Mouse (Mus musculus): ENCODE measurements around the gene Dusp12.

Gene Dusp12

DNA sequence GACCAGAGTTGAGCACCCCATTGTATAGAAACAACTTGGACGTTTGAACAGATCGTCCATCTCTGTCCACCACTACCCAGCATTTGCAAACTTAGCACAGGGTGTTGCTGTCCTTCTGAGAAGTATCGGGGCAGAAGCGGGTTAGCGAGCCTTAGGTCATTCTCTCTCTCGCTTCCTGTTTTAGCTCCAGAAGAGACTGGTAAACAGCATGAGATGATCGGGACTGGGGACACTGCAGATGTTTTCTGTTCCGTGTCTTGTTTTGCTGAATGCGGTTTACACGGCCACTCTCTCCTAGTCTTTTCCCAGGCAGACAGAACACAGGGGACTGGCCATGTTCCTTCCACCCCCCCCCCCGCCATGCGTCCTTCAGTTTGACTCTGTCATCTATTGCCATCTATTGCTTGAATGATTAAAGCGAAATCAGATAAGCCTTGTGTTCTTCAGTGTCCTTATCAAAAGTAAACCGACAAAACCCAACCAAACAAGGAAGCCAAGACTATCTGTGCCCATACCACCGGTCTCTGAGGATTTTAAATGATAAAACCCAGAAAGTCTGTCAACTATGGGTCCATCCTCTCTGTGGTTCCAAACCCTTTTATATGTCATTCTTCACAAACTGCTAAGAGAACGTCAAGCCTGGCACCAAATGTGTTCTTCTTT is 13.2 kb upstream of the Dusp12 start:
- no peak for DNase-seq (ENCODE audit: low read depth, low spot score)

DNA sequence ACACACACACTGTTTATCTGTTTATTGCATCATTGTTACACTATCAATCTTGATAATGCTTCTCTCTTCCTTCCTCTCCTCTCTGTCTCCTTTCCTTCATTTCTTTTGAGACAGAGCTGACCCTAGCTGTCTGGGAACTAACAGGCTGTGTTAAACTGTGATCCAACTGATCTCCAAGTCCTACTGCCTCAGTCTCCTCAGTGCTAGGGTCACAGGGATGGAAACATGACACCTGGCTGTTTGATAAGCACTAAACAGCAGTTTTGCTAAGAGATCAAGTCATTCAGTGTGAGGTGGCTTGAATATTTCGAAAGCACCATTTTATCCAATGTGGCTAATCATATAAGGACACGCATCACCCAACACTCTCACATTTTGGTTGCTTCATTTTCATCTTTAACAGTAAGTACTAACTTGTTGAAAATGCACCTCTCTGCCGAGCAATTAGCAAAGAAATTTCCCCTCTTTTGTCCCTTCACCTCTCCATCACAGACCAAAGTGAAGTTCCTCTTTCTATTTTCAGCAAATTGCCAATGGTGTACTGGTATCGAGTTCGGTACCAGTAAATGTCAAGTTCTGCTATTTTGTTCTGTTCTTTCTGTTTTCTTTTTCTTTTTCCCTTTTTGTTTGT is 11.4 kb upstream of the Dusp12 start:
- no peak for DNase-seq (ENCODE audit: low read depth, low spot score)

DNA sequence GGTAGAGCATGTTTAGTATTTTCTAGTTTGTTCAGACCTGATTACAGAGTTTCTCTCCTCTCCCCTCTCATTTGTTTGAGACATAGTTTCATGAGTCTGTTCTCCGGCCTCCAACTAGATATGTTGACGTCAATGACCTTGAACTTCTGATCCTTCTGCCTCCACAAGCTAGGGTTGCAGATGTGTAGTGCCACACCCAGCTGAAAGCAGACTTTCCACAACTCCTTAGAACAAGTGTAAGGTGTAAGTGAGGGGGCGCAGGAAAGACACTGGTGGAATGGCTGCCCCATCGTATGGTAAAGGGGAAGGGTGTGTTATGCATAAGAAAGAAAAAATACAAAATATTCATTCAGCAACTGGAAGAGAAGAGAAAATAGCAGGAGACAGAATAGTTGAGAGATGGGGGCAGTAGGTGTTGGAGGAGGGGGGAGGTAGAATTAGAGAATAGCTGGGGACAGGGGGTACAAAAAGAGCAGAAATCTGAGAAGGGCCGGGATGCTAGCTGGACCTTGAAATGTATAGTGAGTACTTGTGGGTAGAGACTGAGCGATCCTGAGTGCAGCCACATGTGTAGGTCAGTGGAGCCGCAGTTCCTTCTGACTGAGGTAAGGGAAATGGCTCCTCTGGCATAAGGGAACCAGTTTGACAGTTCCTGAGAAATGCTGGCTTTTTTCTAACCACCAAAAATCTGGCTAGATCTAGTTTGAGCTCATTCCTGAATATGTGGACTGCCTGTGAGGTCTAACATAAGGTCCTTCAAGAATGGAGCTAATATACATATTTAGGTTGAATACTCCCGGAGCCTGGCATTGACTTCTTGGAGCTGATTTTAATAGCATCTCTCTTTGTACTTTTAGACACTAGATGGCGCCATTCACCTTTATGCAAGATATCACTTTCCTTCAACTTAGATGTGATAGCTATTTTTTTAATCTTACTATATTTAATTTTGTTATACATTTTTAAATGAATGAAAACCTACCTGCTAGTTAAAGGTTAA is 9.6 kb upstream of the Dusp12 start:
- DNase-seq (ENCODE audit: low read depth, low spot score) = no peak

DNA sequence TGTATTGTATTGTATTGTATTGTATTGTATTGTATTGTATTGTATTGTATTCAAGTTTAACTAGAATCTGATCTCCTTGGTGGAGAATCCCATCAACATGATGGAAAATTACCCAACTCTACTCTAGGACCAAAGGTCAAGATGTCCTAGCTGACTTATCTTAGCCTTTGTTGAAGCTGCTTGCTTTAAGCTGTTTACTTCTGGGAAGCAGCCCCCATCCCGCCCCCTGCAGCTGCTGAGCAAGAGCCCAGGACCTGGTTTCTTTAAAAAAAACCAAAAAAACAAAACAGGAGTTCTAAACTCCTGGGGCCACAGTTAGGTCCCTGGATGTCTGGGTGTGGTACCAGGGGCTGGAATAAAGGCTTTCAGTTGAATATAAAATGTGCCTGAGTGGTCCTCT is 6.9 kb upstream of the Dusp12 start:
- no peak for DNase-seq (ENCODE audit: low read depth, low spot score)

DNA sequence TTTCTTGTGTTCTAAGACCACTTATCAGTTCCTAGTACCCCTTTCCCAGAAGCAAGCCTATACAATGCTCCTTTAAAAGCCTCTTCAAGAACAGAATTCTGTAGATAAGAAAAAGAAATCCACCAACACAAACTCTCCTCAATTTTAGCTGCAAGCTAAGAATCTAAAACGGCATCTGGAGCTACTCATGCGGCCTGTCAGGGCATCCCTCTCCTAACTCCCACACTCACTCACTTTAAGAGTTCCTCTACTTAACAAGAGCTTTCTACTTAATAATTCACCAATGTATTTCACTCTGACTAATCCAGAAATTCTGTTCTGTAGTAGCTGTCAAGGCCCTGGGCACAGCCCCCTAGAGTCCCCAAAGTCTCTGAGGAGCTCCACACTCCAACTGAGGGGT is 6.3 kb upstream of the Dusp12 start:
- no peak for DNase-seq (ENCODE audit: low read depth, low spot score)

DNA sequence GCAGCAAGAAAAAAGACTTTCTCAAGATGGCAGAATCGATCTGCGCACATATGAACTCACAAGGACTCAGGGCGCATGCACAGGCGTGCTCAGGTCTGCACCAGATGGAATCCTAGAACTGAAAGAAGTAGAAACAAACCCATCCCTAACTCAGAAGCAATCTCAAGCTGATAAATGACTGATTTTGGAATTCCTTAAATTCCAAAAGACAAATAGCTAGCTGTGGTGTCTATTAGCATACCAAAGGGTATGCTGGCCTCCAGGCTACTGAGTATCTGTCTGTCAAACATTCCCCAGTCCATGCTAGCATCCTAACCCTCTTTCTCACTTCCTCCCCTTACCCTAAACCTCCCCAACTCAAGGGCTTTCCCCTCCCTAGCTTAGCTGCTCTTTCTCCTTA is 4.0 kb upstream of the Dusp12 start:
- DNase-seq (ENCODE audit: low read depth, low spot score) = no peak

DNA sequence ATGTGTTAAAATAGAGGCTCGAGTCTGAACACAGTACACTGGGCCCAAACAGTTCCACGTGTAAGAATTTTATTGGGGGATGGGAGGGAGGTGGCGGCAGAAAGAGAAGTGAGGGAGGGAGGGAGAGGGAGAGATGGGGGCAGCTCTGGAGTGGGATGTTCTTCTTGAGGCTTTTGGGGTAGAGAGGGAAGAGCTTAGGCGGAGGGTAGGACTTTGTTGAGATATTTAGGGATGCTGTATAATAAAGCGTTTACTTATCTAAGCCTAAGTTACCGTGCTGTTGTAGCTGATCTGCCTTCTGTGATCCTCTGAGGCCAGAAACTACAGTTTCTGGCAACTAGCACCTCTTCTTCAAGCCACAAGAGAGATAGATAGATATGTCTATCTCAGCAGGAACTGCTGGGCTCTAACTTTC is 711 bp upstream of the Dusp12 start:
- DNase-seq (ENCODE audit: low read depth, low spot score) = no peak

DNA sequence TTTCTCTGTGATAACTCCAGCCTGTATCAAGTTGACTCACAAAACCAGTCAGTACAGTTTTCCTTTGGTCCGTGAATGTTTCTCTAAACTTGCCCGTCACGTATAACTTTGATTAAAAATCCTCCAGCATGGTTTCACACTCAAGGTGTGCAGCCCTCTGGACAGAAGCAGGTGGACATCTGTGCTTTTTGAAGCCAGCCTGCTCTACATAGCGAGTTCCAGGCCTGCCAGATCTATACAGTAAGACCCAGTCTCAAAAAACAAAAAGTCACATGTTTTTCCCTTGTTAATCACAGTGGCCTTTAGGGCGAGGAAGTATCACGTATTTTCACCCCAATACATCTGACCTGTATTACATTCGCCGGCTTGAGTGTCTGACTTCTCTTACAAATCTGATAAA is 950 bp downstream of the Dusp12 start:
- no peak for DNase-seq (ENCODE audit: low read depth, low spot score)

DNA sequence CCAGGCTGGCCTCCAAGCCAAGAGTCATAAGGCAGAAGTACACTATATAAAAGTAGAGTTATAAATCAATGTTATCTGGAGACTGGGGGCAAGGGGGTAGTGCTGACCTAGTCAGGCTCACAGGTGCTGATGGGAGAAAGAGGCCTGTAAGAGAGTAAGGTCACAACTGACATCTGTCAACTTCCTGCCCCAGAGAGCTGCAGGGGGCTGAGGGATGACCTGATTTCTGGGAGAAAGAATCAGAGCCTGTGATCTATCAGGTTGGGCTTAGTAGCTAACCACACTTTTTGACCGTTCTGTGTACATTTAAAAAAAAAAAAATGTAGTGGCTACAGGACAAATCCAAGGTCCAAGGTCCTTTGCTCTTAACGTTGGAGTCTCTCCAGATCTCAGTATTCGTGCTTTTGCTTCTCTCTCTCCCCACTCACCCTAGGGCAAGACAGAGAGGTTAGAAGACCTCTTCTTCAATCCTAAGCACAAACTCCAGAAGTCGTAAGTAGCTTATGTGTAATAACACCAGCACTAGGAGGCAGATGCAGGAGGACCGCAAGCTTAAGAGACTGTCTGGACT is 2.3 kb downstream of the Dusp12 start:
- DNase-seq (ENCODE audit: low read depth, low spot score) = no peak

DNA sequence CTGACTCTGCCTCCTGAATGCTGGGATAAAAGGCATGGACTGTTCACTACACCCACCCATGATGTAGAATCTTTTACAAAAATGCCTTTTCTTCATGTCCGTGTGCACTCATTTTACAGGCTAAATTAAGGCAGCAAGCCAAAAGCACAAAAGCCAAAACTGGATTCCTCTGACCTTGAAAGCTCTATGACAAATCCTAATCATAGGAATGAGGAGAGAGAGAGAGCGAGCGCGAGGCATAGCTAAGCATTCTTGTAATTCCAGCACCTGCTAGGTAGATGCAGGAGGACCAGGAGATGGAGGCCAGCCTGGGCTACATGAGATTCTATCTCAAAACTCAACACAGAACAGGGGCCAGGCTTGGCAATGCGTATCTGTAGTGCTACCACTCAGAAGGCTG is 8.4 kb downstream of the Dusp12 start:
- no peak for DNase-seq (ENCODE audit: low read depth, low spot score)

DNA sequence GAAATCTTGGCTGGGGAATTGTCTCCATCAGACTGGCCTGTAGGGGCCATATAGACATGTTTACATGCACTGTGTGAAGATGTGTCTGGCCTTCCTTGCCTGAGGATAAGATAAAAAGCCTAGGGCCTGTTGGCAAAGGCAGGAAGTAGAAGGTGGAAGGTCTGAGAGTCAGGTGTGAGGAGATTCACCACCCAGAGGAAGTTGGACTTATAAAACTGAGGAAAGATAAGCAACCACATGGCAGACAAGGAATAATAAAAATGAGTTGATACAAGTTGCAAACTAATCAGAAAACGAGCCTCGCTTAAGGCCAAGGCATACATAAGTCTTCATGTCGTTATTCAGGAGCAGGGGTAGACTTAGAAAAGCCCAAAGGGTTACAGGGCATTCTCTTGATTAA is 9.7 kb downstream of the Dusp12 start:
- no peak for DNase-seq (ENCODE audit: low read depth, low spot score)

DNA sequence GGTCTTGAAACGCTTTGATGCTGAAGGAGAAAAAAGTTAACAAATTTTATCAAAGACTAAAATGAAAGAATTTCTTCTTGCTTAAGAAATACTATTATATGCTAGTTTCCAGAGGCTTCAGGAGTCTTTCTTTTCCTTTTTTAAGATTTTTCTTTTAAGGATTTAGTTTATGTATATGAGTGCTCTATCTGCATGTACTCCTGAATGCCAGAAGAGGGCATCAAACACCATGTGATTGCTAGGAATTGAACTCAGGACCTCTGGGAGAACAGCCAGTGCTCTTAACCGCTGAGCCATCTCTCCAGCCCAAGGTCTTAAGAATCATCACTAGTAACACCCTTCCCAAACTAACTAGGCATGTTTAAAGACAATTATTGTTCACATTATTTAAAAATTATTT is 13.4 kb downstream of the Dusp12 start:
- DNase-seq (ENCODE audit: low read depth, low spot score) = no peak

DNA sequence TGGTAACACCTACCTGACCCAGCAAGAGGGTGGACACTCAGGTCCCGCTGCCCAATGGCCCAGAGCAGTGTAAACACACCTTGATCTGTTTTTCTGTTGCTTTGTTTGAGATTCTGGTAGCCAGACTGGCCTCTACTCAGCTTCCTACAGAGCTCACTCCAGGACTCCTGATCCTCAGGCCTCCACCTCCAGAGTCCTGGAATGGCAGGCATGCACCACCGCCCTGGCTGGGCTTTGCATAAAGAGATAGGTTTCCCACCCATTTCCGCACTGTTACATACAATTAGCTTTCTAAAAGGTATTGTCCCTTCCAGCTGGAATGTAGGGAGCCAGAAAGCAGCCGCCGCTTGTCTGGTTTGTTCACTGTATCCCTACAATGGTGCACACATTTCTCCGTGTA is 13.9 kb downstream of the Dusp12 start:
- DNase-seq (ENCODE audit: low read depth, low spot score) = no peak

DNA sequence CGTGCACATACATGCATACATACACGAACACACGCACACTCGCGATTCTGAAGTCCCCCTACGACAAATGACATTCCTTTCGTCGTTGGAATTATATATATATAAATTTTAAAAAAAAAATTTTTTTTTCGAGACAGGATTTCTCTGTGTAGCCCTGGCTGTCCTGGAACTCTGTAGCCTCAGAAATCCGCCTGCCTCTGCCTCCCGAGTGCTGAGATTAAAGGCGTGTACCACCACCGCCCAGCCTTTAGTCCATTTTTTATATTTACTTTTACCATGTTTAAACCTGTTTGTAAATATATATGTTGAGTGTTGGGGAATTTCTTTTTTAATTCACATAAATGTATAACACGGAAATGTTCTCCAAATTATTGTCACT is 16.4 kb downstream of the Dusp12 start:
- DNase-seq (ENCODE audit: low read depth, low spot score) = no peak

DNA sequence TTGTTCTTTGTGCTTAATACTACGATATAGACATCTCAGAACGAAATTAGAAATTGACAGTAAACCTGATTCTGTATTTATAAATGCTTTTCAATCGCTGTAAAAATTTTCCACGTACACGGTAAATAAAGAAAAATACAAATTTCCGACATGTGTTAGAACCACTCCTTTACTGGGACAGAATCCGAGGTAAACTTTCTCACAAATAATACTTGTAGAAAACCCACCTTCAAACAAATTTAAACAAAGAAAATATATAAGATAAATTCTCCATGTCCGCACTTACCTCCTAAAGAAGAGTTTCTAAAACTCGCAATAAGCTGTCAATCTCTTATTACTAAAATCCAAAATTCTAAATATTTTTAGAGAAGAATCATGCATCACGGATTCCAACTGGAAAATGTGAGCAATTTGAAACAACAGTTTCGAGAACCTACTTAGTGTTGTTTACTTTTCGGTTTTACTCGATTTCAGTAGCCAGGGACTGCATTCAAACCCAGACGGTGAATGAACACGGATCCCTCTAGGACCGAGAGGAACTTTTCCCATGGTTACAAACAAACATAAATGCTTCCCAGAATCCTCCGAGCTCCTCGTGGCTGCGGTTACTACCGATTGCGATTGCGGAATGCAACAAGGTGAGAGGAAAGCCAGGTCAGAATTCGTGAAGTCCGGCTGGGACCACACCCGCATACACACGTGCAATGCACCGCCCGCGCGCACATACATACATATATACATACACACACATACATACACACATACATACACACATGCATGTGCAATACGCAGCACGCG is 17.0 kb downstream of the Dusp12 start:
- peak; percentile 78 for DNase-seq (ENCODE audit: low read depth, low spot score)

DNA sequence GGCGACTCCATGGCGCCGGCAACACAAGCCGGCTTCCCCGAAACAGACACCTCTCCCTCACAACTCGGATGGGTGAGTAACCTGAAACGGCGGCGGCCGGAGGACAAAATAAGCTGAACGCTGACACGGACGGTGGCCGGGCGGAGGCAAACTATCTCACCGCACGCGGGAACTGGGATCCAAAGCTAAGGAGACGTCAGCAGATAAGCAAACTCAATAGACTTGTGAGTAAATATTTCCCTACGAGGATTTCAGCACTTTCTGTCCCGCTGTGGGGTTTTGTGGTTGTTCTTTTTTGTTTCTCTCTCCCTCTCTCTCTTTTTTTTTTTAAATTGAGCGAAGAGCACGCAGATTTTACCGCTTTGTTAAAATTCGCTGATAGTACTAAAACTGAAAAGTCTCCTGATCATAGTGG is 17.6 kb downstream of the Dusp12 start, which contains the start of gene Atf6:
Gene Atf6 (minus strand): TSS at position 81 of the 415 bp plus-strand sequence.
- peak; percentile 90 for DNase-seq (ENCODE audit: low read depth, low spot score)

DNA sequence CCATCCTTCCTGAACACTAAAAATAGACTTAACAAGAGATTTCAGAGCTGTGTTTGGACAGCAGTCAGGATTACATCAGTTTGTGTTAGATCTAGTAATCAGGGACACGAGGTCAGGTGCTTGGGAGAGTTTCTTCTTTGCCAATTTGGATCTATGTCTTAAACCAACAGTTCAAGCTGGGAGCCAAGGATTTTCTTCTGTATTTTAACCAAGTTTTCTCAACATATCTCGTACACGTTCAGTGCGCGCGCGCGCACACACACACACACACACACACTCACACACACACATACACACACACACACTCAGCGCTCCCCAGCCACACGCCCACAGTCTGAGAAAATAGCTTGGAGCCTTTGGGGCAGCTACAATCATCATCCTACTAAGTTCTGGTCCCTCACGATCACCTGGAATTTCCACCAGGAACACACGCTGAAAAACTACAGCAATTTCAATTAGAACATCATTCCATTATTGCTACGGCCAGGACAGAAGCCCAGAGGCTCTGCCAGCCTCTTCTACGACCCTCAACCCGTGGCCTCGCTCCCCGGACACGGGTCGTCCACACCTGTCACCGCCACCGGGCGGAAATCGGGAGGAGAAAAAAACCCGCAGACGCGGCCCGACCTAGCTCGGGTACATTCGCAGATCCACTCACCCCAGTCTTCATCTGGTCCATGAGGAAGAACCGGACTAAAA is 18.2 kb downstream of the Dusp12 start:
- DNase-seq (ENCODE audit: low read depth, low spot score) = no peak

DNA sequence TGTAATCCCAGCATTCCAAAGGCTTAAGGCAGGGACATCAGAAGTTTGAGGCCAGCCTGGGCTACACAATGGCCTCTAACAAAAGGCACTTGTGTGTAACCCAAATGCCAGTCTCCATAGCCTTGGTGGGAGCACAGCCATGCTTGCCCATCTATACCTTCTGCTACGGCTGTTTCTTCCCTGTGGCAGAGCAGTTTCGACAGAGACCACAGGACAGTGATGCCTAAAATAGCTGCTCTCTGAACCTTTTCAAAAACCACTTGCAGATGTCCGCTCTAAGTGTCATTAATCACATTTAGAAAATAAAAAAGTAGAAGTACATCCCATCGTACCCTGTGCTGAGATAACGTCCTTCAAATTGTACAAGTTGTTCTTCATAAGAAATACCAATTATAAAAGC is 19.9 kb downstream of the Dusp12 start:
- no peak for DNase-seq (ENCODE audit: low read depth, low spot score)

DNA sequence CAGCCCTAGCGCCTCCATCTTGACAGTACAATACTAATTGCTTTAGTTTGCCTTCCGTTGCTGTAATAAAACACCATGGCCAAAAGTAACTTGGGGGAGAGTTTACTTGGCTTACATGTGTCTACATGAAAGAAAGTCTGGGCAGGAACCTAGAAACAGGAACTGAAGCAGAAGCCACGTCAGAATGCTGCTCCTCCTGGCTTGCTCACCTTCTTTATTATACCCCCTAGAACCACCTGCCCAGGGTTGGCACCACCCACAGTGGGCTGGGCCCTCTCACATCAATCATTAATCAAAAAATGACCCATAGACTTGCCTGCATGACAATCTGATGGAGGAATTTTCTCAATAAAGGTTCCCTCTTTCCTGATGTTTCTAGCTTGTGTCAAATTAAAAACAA is 20.6 kb downstream of the Dusp12 start:
- DNase-seq (ENCODE audit: low read depth, low spot score) = no peak

DNA sequence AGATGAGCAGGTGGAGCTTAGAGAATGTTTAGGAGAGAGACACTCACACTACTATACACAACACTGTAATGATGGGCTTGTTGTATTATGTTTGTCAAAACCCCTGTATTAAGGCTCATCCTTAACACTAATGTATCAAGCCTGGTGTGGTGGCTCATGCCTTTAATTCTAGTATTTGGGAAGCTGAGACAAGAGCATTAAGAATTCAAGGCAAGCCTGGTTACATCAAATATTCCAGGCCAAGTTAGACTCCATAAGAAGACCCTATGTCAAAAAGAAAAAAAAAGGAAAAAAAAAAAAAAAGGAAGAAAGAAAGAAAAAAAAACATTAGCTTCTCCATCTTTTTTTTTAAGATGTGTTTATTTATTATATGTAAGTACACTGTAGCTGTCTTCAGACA is 21.1 kb downstream of the Dusp12 start:
- DNase-seq (ENCODE audit: low read depth, low spot score) = no peak

DNA sequence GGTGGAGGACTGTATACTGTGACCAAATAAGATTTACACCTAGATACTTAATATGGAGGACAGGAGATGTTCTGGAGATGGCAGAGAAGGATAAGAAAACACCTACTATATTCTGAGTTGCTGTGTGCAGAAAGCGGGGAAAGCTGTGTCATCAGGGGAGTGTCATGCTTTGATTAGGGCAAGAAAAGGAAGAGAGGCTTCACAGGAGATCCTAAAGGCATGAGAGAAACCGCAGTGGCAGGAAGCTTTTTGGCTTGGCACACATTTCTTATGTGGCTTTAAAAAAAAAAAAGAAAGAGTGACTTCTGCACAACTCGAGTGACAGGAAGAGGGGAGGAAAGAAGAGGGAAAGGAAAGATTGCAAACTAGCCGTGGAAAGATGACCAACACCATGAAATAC is 22.3 kb downstream of the Dusp12 start:
- DNase-seq (ENCODE audit: low read depth, low spot score) = no peak

All from retina, postnatal 7 days (tissue).